8 mouse cellular contexts compared by ENCODE assay signal in genomic region chr17:25115664-25116432, GRCm38 (mm10). TPM values are rescaled to one million over a fixed set of nuclear protein-coding genes. Genes with fewer than 3 reads are reported as not detected.
A peak's percentile ranks its signal among the peaks of the same experiment; 100 is the strongest.
DNase-seq lines count a peak whose midpoint lies in the region; ATAC-seq and TF ChIP-seq lines count a peak whose summit lies in the region.

Telo2 (minus strand) TSS chr17:25115967.

- peak; percentile 50 to 92; a peak in 3 of 4 replicates for TF ChIP-seq POLR2A in MEL (IDR thresholded peaks at IDR 0.05; ENCODE audit: control insufficient read depth in 1 of 2, insufficient read depth in 1 of 2, low read depth in 1 of 2, low read length in 2 of 2, poor library complexity in 1 of 2)
- peak; percentile 82 for TF ChIP-seq POLR2A in cerebellum, adult 2 months (IDR thresholded peaks at IDR 0.05; ENCODE audit: borderline replicate concordance, insufficient read depth, low read length)

- 4% methylated on average over 40 of the region's 40 CpGs for WGBS in cerebellum, adult 2 months
- WGBS in lung, embryonic 16.5 days: 5% methylated on average over 40 of the region's 40 CpGs

- TF ChIP-seq RAD21 in MEL (IDR thresholded peaks at IDR 0.05; ENCODE audit: low read depth, low read length): no peak

- peaks cover 0 to 3% of the 10 kb centered on the region in 2 experiments; a peak in 2 of 4 replicates for H3K27me3 ChIP-seq in MEL (ENCODE audit: control insufficient read depth in 1 of 2, insufficient read depth in 2 of 2, low read length in 2 of 2)
- no peaks in the 10 kb centered on the region for H3K27me3 ChIP-seq in cerebellum, adult 2 months (ENCODE audit: control insufficient read depth, insufficient read depth, low read length)
- no peaks in the 10 kb centered on the region; the same call in 1 of the 2 replicates for H3K27me3 ChIP-seq in lung, embryonic 16.5 days (ENCODE audit: control insufficient read depth, insufficient read depth, low read depth, low read length)

- ATAC-seq in hematopoietic stem cell, adult 5-6 weeks (replicated peaks in 1 of 2; ENCODE audit: insufficient read depth in 1 of 2, low FRiP score in 2 of 2, low TSS enrichment in 1 of 2, low read depth in 1 of 2, poor library complexity in 2 of 2, severe bottlenecking in 2 of 2): peak; percentile 89 to 92
- ATAC-seq in lung, embryonic 16.5 days (ENCODE audit: low read depth): peak; percentile 95

- peak within 1 kb of the TSS; percentile 87 for H3K9ac ChIP-seq in MEL (ENCODE audit: control insufficient read depth, low read depth, low read length, poor library complexity, severe bottlenecking)
- peak within 1 kb of the TSS; percentile 83 for H3K9ac ChIP-seq in lung, embryonic 16.5 days (ENCODE audit: low read length)

- DNase-seq in MEL (ENCODE audit: low read depth, low spot score): peak; percentile 96
- DNase-seq in cerebellum, adult 2 months: peak; percentile 92 to 95
- DNase-seq in forelimb bud, embryonic 11.5 days (ENCODE audit: low read depth, low spot score): peak; percentile 94
- peak; percentile 78 for DNase-seq in layer of hippocampus, adult 9-10 months (ENCODE audit: low spot score)
- DNase-seq in ovary, postnatal 10 days (ENCODE audit: low spot score): peak; percentile 90
- DNase-seq in thymus, postnatal 10 days (ENCODE audit: low spot score in 2 of 2): peak; percentile 84 to 92

- TF ChIP-seq EP300 in MEL (IDR thresholded peaks at IDR 0.05; ENCODE audit: low read depth in 1 of 2, low read length in 2 of 2): no peak

- peak within 1 kb of the TSS; percentile 88 for H3K27ac ChIP-seq in MEL (ENCODE audit: control insufficient read depth, low read depth, low read length)
- H3K27ac ChIP-seq in cerebellum, adult 2 months (ENCODE audit: insufficient read depth, low read length): peak within 1 kb of the TSS; percentile 94
- peak within 1 kb of the TSS; percentile 94 for H3K27ac ChIP-seq in lung, embryonic 16.5 days (ENCODE audit: low read length)

- H3K4me2 ChIP-seq in lung, embryonic 16.5 days (ENCODE audit: low read depth, low read length): peak within 1 kb of the TSS; percentile 94

- H3K9me3 ChIP-seq in MEL (replicated peaks; ENCODE audit: insufficient read depth, low read length): no peaks in the 10 kb centered on the region
- H3K9me3 ChIP-seq in lung, embryonic 16.5 days (ENCODE audit: control insufficient read depth, low read length): no peaks in the 10 kb centered on the region

- H3K36me3 ChIP-seq in MEL (ENCODE audit: control insufficient read depth in 1 of 2, insufficient read depth in 2 of 2, low read length in 2 of 2): peaks cover 2 to 4% of the 10 kb centered on the region in 2 experiments; a peak in 2 of 4 replicates
- H3K36me3 ChIP-seq in lung, embryonic 16.5 days (ENCODE audit: control insufficient read depth, insufficient read depth, low read length): 0 out of 2 replicates have a peak, but pooled peaks cover 3% of the 10 kb centered on the region

- peak within 1 kb of the TSS; percentile 77 to 85 for H3K4me3 ChIP-seq in MEL (ENCODE audit: control insufficient read depth in 1 of 2, insufficient read depth in 1 of 2, low read depth in 2 of 2, low read length in 2 of 2)
- peak within 1 kb of the TSS; percentile 79 for H3K4me3 ChIP-seq in cerebellum, adult 2 months (replicated peaks; ENCODE audit: insufficient read depth, low read depth, low read length)
- H3K4me3 ChIP-seq in lung, embryonic 16.5 days (ENCODE audit: low read length): peak within 1 kb of the TSS; percentile 73

- peaks cover 11% of the 10 kb centered on the region for H3K79me2 ChIP-seq in MEL (ENCODE audit: control insufficient read depth, insufficient read depth, low read length, poor library complexity)

- H3K4me1 ChIP-seq in MEL (ENCODE audit: control insufficient read depth in 1 of 2, insufficient read depth in 2 of 2, low read length in 2 of 2): peaks cover 0 to 13% of the 10 kb centered on the region in 2 experiments; a peak in 2 of 4 replicates
- peaks cover 22% of the 10 kb centered on the region for H3K4me1 ChIP-seq in cerebellum, adult 2 months (ENCODE audit: control insufficient read depth, insufficient read depth, low read length)
- H3K4me1 ChIP-seq in lung, embryonic 16.5 days (replicated peaks; ENCODE audit: control insufficient read depth, insufficient read depth, low read length): peaks cover 17% of the 10 kb centered on the region

- no peak for TF ChIP-seq CTCF in MEL (IDR thresholded peaks at IDR 0.05 in 2 of 3, conservative IDR thresholded peaks at IDR 0.05 in 1 of 3; ENCODE audit: control insufficient read depth in 1 of 3, insufficient read depth in 1 of 3, low read depth in 2 of 3, low read length in 3 of 3, poor library complexity in 1 of 3, severe bottlenecking in 1 of 3)
- no peak for TF ChIP-seq CTCF in cerebellum, adult 2 months (IDR thresholded peaks at IDR 0.05; ENCODE audit: borderline replicate concordance, insufficient read depth, low read depth, low read length)

TF ChIP-seq in MEL, 35 proteins besides CTCF, POLR2A, EP300 and RAD21:
- peak; percentile 95 for TF ChIP-seq SIN3A (IDR thresholded peaks at IDR 0.05; ENCODE audit: low read length)
- peak; percentile 97 for TF ChIP-seq MYC (IDR thresholded peaks at IDR 0.05; ENCODE audit: low read depth, low read length)
- TF ChIP-seq POLR2AphosphoS2 (IDR thresholded peaks at IDR 0.05; ENCODE audit: low read length): peak; percentile 89
- TF ChIP-seq E2F4 (IDR thresholded peaks at IDR 0.05; ENCODE audit: borderline replicate concordance, low read depth, low read length): no peak
- no peak for TF ChIP-seq UBTF (IDR thresholded peaks at IDR 0.05; ENCODE audit: borderline replicate concordance, insufficient read depth, low read depth, low read length)
- peak; percentile 82 for TF ChIP-seq HCFC1 (IDR thresholded peaks at IDR 0.05; ENCODE audit: low read depth, low read length)
- TF ChIP-seq MXI1 (IDR thresholded peaks at IDR 0.05; ENCODE audit: low read depth, low read length): peak; percentile 99
- peak; percentile 90 for TF ChIP-seq NELFE (IDR thresholded peaks at IDR 0.05; ENCODE audit: low read depth, low read length)
- TF ChIP-seq CHD1 (IDR thresholded peaks at IDR 0.05; ENCODE audit: low read depth, low read length): no peak
- peak; percentile 91 for TF ChIP-seq NRF1 (IDR thresholded peaks at IDR 0.05; ENCODE audit: insufficient read depth, low read depth, low read length, poor library complexity, severe bottlenecking)
- TF ChIP-seq BHLHE40 (IDR thresholded peaks at IDR 0.05; ENCODE audit: borderline replicate concordance, low read depth, low read length): peak; percentile 82
- peak; percentile 71; the same call in 1 of the 2 replicates for TF ChIP-seq ZMIZ1 (IDR thresholded peaks at IDR 0.05; ENCODE audit: low read depth, low read length)
- peak; percentile 47; the same call in 1 of the 2 replicates for TF ChIP-seq USF1 (IDR thresholded peaks at IDR 0.05; ENCODE audit: low read depth, low read length)
- peak; percentile 88 for TF ChIP-seq ZC3H11A (IDR thresholded peaks at IDR 0.05; ENCODE audit: low read depth, low read length)
- TF ChIP-seq MAX (IDR thresholded peaks at IDR 0.05; ENCODE audit: low read length): peak; percentile 94
- TF ChIP-seq TBP (IDR thresholded peaks at IDR 0.05; ENCODE audit: low read depth, low read length): peak; percentile 46; the same call in 1 of the 2 replicates
- no peak for TF ChIP-seq GATA1 (IDR thresholded peaks at IDR 0.05; ENCODE audit: low read depth, low read length)
TF ChIP-seq in MEL: peak in this region for 13.

RNA-seq across cellular contexts. Expression of gene Telo2, which starts in this region (rescaled TPM):
- total RNA-seq in MEL (2012; rRNA removed): 15.3 and 20.0 TPM in 2 replicates
- polyA plus RNA-seq in MEL (2012; ENCODE audit: insufficient read depth in 1 of 2, insufficient read length in 2 of 2, low read depth in 1 of 2, low replicate concordance in 2 of 2, missing spikeins in 1 of 2): 10 to 100 TPM in 1 of 2 experiments, not detected in 1; 20.9 TPM
- 39.5 and 43.7 TPM in 2 replicates for polyA plus RNA-seq in cerebellum, adult 2 months (2012; rRNA removed)
- total RNA-seq in hematopoietic stem cell, adult 5-6 weeks (2017): 22.5 and 28.7 TPM in 2 replicates
- polyA plus RNA-seq in lung, embryonic 16.5 days (2015; fragmentation: Nextera tagmentation; extraction: Ambion mirVana): 42.4 and 49.6 TPM in 2 replicates

Comparison
In these comparisons a context has a peak if more than half of its experiments do, and no peak if none do; other contexts are left out.
1. Peak in every context shown above with its lines: DNase-seq, ATAC-seq, H3K4me3 ChIP-seq and H3K27ac ChIP-seq.